Mouse (Mus musculus) liver, postnatal 0 days (tissue): ENCODE measurements around the gene Dab1. TPM values are rescaled to one million over a fixed set of nuclear protein-coding genes. Genes with fewer than 3 reads are reported as not detected.
A peak's percentile ranks its signal among the peaks of the same experiment; 100 is the strongest.

Experiments
- ATAC-seq: fragments of 200-750 bp; cut with Nextera tagmentation; 2 replicates; pipeline ENCODE4 v1.8.0; 2017; ENCODE audit warnings: mild to moderate bottlenecking, moderate library complexity
- DNase-seq: peaks from one replicate; pipeline ENCODE4 v3.0.0-alpha.2; 2016
- H3K27ac ChIP-seq: fragments of 300-500 bp; sonication (generic); 2 replicates; pipeline ENCODE4 v1.5.1; 2014; ENCODE audit warnings: antibody characterized with exemption, moderate library complexity, mild to moderate bottlenecking, low read depth
- H3K27me3 ChIP-seq: fragments of 300-500 bp; sonication (generic); 2 replicates; pipeline ENCODE4 v1.6.1; 2014; ENCODE audit warnings: low read length, control low read depth, mixed read lengths; ENCODE audit not compliant: insufficient read depth
- H3K36me3 ChIP-seq: fragments of 300-500 bp; sonication (generic); replicated peaks from 2 replicates; pipeline ENCODE4 v1.6.1; 2014; ENCODE audit warnings: mild to moderate bottlenecking, control low read depth, low read length, moderate library complexity, mixed read lengths; ENCODE audit not compliant: insufficient read depth
- H3K4me1 ChIP-seq: fragments of 300-500 bp; sonication (generic); 2 replicates; pipeline ENCODE4 v1.6.1; 2014; ENCODE audit warnings: antibody characterized with exemption, mild to moderate bottlenecking, control low read depth; ENCODE audit not compliant: insufficient read depth
- H3K4me2 ChIP-seq: fragments of 300-500 bp; sonication (generic); 2 replicates; pipeline ENCODE4 v1.6.1; 2014; ENCODE audit warnings: low read depth, mild to moderate bottlenecking, low read length, moderate library complexity, mixed read lengths
- H3K4me3 ChIP-seq: fragments of 300-500 bp; sonication (generic); 2 replicates; pipeline ENCODE4 v1.5.1; 2014; ENCODE audit warnings: low read depth, low read length
- H3K9ac ChIP-seq: fragments of 300-500 bp; sonication (generic); replicated peaks from 2 replicates; pipeline ENCODE4 v1.6.1; 2014; ENCODE audit warnings: mild to moderate bottlenecking, moderate library complexity
- H3K9me3 ChIP-seq: fragments of 300-500 bp; sonication (generic); 2 replicates; pipeline ENCODE4 v1.6.1; 2016; ENCODE audit warnings: mild to moderate bottlenecking, control low read depth, low read length, mixed read lengths
- CTCF ChIP-seq: sonication (generic); IDR thresholded peaks from 2 replicates; pipeline ENCODE4 v1.5.1; 2016; ENCODE audit warnings: antibody characterized with exemption, low read depth
- EP300 ChIP-seq: IDR thresholded peaks from 2 replicates; pipeline ENCODE4 v1.6.1; 2016; ENCODE audit warnings: antibody characterized with exemption, low read depth, mild to moderate bottlenecking
- WGBS: fragments of 180-500 bp; shearing (Covaris S2); extraction: QIAGEN DNeasy Blood & Tissue Kit; methylation state at CpG from one replicate; pipeline ENCODE4 v1.1.7; 2014; ENCODE audit not compliant: insufficient replicate concordance; 5-methylcytosine and 5-hydroxymethylcytosine counted together
- polyA plus RNA-seq: library from polyadenylated mRNA; unstranded; fragments of >200 nt; fragmentation: Nextera tagmentation; extraction: Ambion mirVana; gene quantifications from 2 replicates; pipeline ENCODE4 v1.2.1, GENCODE M21; 2015

Dab1 gene
- polyA plus RNA-seq, 1 experiment from 2014 or later: 1.1 TPM

GRCm38 (mm10) chr4:104644357-104644630, 1025.1 kb downstream of the Dab1 start:
- Histone ChIP-seq H3K4me3 (no peak overlapping the region), H3K4me1 (no peaks in the 10 kb centered on the region), H3K27ac (no peak overlapping the region), H3K4me2 (no peak overlapping the region), H3K27me3 (no peaks in the 10 kb centered on the region), H3K36me3 (no peaks in the 10 kb centered on the region), H3K9me3 (no peaks in the 10 kb centered on the region), H3K9ac (no peak overlapping the region)
- no peak for TF ChIP-seq CTCF
- no peak for TF ChIP-seq EP300
- 76% methylated on average over 3 of the region's 3 CpGs for WGBS
- no peak for ATAC-seq
- no peak for DNase-seq

- WGBS: 90% methylated on average over 4 of the region's 4 CpGs
- TF ChIP-seq EP300 (no peak), CTCF (no peak)
- H3K9ac ChIP-seq: no peak overlapping the region
- H3K27me3 ChIP-seq: no peaks in the 10 kb centered on the region
- H3K4me2 ChIP-seq: no peak overlapping the region
- no peaks in the 10 kb centered on the region for H3K4me1 ChIP-seq
- no peaks in the 10 kb centered on the region for H3K36me3 ChIP-seq
- no peak overlapping the region for H3K4me3 ChIP-seq
- no peak for ATAC-seq
- DNase-seq: no peak
- H3K27ac ChIP-seq: no peak overlapping the region
- no peaks in the 10 kb centered on the region for H3K9me3 ChIP-seq
Observed at GRCm38 (mm10) chr4:104644862-104645261, 1025.7 kb downstream of the Dab1 start.

GRCm38 (mm10) chr4:104651761-104652160, 1032.6 kb downstream of the Dab1 start:
- Histone ChIP-seq H3K4me3 (no peak overlapping the region), H3K9me3 (no peaks in the 10 kb centered on the region), H3K36me3 (no peaks in the 10 kb centered on the region), H3K27ac (no peak overlapping the region), H3K4me2 (no peak overlapping the region), H3K9ac (no peak overlapping the region), H3K27me3 (no peaks in the 10 kb centered on the region), H3K4me1 (no peaks in the 10 kb centered on the region)
- WGBS: 70% methylated on average over 6 of the region's 6 CpGs
- ATAC-seq (no peak), DNase-seq (no peak)
- TF ChIP-seq CTCF (no peak), EP300 (no peak)

GRCm38 (mm10) chr4:104656728-104657127, 1037.6 kb downstream of the Dab1 start:
- ATAC-seq: no peak
- 66% methylated on average over 7 of the region's 7 CpGs for WGBS
- TF ChIP-seq CTCF (no peak), EP300 (no peak)

GRCm38 (mm10) chr4:104662841-104663614, 1043.9 kb downstream of the Dab1 start:
- Histone ChIP-seq H3K4me1 (0 out of 2 replicates have a peak, but pooled peaks cover 2% of the 10 kb centered on the region), H3K4me2 (no peak overlapping the region), H3K9ac (no peak overlapping the region), H3K9me3 (no peaks in the 10 kb centered on the region), H3K4me3 (no peak overlapping the region), H3K27ac (no peak overlapping the region), H3K36me3 (no peaks in the 10 kb centered on the region), H3K27me3 (no peaks in the 10 kb centered on the region)
- no peak for DNase-seq
- no peak for ATAC-seq
- TF ChIP-seq EP300 (no peak), CTCF (no peak)
- WGBS: 74% methylated on average over 12 of the region's 12 CpGs

More at GRCm38 (mm10) chr4:104656728-104657127, 1037.6 kb downstream of the Dab1 start:
- Histone ChIP-seq H3K27ac (no peak overlapping the region), H3K4me1 (no peaks in the 10 kb centered on the region), H3K9ac (no peak overlapping the region), H3K36me3 (no peaks in the 10 kb centered on the region), H3K4me3 (no peak overlapping the region), H3K4me2 (no peak overlapping the region), H3K27me3 (no peaks in the 10 kb centered on the region), H3K9me3 (no peaks in the 10 kb centered on the region)
- DNase-seq: no peak

GRCm38 (mm10) chr4:104665553-104665952, 1046.4 kb downstream of the Dab1 start:
- TF ChIP-seq CTCF (peak; percentile 57), EP300 (no peak)
- H3K9ac ChIP-seq: no peak overlapping the region
- no peaks in the 10 kb centered on the region for H3K36me3 ChIP-seq
- H3K4me1 ChIP-seq: 0 out of 2 replicates have a peak, but pooled peaks cover 2% of the 10 kb centered on the region
- H3K9me3 ChIP-seq: no peaks in the 10 kb centered on the region
- ATAC-seq (no peak), DNase-seq (peak; percentile 65)
- no peak overlapping the region for H3K4me3 ChIP-seq
- no peak overlapping the region for H3K4me2 ChIP-seq
- H3K27me3 ChIP-seq: no peaks in the 10 kb centered on the region
- no peak overlapping the region for H3K27ac ChIP-seq
